Mouse (Mus musculus) heart, postnatal 25 days (tissue): ENCODE measurements around the gene Umad1. TPM values are rescaled to one million over a fixed set of nuclear protein-coding genes. Genes with fewer than 3 reads are reported as not detected.
A peak's percentile ranks its signal among the peaks of the same experiment; 100 is the strongest.

Source experiments
- DNase-seq: peaks from one replicate; pipeline ENCODE4 v3.0.0; 2022; ENCODE audit warnings: low spot score
- intact Hi-C: fragments of 180-260 bp; cut with DNase I; formaldehyde crosslinking; loops from one replicate; pipeline ENCODE4 v1.15.1; 2025
- total RNA-seq, 2 experiments: library from RNA; stranded (reverse); gene quantifications; 2 replicates each; pipeline ENCODE4 v1.2.3; 2021

The Umad1 gene
- total RNA-seq, 2 experiments from 2014 or later, result 9.9 to 12.9 TPM

DNA sequence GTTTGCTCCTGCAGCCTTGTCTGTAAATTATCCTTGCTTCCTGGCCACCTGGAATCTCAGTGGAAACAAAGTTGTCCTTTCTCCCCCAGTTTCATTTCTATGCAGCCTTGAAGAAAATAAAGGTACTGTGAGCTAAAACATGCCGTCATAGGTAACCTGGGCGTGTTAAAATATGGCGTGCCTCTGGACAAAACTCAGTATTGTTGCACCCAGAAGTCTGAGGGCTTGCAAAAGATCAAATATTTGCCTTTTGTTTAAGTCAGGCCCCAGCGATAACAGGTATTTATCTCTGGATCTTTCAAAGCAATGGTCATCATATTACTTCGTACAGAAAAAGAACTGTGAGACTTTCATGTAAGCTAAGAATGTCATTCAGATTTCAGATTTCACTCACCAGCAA, 206.9 kb downstream of the Umad1 start:
- no peak for DNase-seq
- intact Hi-C loops, result no loop called here

DNA sequence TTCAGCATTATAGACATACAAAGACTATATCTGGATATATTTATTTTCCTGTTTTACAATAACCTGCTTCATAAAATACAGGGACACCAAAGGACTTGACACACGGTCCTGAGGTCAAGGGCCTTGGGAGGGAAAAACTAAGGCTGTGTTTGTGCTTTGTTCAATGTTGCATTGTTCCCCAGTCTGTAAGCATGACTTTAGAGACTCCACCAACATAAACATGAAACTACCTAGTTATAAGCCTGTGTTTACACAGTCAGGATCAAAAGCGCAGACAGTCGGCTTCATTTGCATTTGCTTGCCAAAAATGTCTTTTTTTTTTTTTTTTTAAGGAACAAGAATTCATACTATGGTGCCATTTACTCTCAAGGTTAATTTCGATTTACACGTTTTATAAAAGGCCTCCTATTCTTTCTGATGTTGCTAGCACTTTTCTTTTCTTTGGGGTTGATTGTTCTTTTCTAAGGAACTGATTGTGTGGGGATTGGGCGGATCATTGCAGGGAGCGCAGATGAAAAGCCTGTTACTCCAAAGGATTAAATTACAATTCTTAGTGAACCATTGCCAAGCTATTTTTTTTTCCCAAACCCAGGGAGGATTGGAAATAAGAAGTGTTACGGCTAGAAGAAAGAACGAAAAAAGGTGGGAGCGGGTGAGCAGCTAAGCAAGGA, 208.7 kb downstream of the Umad1 start:
- DNase-seq, result no peak

DNA sequence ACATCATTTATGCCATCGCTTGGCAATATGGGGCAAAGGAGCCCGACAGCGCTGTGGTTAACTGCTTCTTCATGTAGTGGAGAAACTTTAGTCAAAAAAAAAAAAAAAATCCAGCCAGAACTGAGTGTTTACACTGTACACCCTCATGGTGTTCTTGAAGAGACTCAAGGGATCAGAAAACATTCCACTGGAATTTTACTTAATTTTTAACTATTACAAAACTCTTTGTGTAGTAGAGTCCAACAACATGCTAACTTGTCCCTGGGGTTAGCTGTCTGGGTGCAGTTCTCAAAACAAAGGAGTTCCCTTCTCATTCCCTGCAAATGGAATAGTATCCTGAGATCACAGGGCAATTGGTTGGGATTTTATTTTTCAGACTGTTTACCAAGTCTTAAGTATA, 210.8 kb downstream of the Umad1 start:
- intact Hi-C loops, result no loop called here

More for the DNA sequence above, 208.7 kb downstream of the Umad1 start:
- intact Hi-C loops, result no loop called here

DNA sequence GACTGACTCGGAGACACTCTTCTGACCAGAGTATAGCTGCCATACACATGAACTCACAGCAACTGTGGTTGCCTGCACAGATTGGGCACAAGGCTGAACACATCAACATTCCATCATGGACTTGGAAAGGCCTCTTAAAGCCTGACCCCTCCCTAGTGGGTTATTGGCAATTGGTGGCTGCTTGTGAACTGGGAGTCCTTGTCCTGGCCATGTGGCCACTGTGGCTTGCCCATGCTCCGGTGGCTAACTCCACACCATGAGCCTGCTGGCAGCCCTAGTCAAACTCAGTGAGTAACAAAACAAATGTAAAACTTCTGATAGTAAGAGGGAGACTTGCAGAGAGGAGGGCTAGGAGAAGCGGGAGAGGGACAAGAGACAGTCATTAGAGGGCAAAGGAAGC, 213.0 kb downstream of the Umad1 start:
- intact Hi-C loops, result no loop called here
- DNase-seq, result no peak

More for the DNA sequence above, 210.8 kb downstream of the Umad1 start:
- no peak for DNase-seq

DNA sequence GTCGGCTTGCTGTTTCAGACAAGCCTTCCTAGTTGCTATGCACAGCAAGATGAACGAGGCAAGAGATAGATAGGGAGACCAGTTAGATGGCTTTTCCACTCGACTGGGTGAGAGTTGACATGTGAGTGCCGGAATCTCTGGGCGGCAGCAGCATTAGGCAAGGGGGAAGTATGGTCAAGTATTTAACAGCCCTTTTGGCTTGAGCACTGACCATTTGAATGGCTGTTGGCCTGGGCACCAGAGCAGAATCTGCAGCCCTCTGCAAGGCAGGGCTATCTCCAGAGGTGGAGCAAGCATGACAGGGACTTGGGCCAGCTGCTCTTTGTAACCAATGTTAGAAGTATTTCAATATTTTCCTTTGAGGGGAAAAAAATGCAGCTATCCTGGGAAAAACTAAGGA, 213.8 kb downstream of the Umad1 start:
- intact Hi-C loops, result no loop called here

DNA sequence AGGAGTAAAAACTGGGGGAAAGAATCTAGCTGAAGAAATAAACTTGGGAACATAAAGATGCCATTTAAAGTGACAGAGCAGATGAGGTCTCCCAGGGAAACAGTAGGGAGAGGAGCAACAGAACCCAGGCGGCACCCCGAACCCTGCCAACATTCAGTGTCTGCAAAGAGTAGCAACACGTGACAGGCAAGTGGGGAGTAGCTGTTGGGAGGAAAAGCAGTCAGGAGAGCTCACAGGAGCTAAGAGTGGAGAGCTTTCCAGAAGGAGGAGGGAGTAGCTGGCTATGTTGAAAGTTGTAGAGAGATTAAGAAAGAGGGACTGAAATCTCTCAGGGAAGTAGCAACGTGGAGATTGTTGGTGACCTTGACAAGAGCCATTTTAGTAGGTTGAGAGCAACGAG, 214.4 kb downstream of the Umad1 start:
- no peak for DNase-seq
- intact Hi-C loops, result no loop called here

More for the DNA sequence above, 213.8 kb downstream of the Umad1 start:
- peak; percentile 30 for DNase-seq

DNA sequence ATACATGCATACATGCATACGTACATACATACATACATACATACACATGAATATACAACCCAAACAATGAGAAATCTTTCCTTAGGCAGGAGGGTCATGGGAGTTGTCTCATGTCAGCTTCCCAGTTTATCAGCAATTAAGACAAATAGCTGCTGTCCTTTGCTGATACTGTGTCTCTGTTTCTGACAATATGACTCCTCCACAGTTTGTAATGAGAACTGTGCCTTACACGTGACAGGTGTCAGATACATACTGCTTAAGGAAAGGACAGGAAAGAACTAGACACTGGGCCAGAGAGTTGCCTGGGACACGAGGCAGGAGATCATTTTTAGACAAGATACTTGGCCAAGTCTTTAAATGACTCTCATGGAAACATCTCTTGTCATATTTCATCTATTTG, 215.2 kb downstream of the Umad1 start:
- DNase-seq, result no peak
- intact Hi-C loops, result no loop called here

DNA sequence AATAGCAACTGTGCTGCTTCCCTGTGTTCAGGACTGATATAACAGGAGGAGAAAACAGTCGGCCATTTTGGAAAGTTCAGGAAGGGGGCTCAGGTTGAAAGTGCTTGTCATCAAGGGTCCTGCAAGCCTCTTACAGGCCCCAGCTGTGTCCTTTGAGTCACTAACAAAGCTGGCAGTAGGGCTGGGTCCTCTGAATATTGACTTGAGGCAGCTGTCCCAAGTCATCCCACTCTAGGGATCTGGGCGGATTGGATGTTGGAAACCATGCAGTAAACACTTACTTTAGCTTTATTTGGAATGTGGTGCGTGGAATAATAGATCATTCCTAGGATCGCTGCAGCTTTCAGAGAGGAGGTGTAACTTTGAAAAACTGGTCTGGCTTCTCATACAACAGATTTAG, 215.7 kb downstream of the Umad1 start:
- intact Hi-C loops, result no loop called here
- no peak for DNase-seq

DNA sequence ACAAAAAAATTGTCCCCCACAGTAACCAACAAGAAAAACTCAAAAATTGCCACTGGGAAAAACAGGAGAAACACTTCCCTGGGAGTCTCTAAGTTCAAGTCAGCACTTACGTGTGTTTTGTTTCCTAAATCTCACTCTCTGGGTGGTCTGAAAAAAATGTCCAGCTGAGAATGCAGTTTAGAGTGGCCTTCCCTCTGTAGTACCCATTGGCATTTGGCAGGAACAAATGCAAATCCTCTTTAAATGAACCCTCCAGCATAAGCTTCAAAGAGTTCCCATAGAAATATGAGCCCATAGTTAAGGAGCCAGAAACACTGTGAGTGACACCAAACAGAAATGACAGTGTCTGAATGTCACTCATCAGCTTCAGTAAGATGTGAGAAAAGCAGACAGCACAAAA, 220.1 kb downstream of the Umad1 start:
- no peak for DNase-seq
- intact Hi-C loops, result no loop called here

DNA sequence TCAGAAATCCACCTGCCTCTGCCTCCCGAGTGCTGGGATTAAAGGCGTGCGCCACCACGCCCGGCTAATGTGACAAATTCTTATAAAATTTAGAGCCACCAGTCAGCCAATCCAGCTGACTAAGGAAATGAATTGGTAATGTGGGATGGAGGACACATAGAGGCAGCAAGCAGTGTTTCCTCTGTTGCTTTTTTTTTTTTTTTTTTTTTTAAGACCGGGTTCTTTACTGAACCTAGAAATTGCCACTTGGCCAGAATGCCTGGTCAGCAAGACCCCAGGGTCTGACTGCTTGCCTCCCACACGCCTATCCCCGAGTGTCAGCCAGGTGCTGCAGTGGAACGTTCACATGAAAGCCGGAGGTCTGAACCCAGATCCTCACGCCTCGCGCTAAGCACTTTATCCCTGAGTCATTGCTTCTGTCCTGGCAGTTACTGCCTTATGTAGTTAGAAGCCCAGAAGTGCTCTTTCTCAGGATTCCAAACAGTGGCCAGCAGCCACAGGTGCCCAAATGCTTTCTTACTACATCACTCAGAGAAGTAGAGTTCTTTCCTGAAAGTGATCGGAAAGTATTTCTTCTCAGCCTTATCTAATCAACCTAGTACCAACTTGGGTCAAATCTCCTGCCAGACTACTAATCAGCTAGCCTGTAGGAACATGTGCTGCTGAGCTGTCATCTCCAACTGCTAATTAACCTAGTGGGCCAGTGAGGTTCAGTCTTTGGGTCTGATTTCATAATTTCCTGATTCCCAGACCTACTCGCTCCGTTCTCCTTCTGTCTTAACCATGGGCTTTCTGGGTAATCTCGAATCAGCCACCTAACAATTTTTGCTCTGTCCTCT, 225.6 kb downstream of the Umad1 start:
- intact Hi-C loops, result no loop called here
- DNase-seq, result no peak

DNA sequence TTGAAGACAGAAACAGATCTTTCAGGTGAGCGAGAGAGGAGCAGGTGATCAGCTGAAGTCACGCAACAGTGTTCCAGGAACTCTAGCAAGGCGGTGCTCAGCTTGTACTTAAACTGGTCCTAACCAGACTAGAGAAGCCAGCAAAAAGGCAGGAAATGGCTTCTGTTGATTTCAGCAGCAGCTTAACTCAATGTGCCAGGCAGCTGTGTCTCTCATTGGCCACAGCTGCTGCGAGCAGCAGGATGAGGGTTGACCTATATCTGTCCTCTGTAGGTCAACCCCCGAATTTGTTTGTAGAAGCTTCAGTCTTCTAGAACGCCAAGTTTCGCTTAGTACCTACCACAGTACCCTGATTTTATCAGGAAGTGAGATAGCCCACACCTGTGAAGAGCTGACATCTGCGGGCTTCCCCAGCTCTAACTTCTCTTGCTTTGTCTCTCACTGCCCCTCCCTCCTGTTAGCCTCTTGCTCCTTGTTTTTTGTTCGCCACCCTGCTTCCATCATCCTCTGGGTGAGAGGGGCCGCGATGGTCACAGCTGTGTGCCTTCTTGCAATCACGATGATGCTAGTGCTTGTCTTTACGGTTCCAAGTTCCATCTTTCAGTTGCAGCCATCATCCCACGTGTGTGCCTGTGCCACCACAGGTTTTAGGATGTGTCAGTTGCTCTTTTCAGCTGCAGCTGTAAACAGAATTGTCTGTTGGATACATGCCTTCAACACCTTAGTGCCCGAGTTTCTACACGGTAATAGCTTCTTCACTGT, 226.5 kb downstream of the Umad1 start:
- intact Hi-C loops, result no loop called here
- DNase-seq, result no peak

DNA sequence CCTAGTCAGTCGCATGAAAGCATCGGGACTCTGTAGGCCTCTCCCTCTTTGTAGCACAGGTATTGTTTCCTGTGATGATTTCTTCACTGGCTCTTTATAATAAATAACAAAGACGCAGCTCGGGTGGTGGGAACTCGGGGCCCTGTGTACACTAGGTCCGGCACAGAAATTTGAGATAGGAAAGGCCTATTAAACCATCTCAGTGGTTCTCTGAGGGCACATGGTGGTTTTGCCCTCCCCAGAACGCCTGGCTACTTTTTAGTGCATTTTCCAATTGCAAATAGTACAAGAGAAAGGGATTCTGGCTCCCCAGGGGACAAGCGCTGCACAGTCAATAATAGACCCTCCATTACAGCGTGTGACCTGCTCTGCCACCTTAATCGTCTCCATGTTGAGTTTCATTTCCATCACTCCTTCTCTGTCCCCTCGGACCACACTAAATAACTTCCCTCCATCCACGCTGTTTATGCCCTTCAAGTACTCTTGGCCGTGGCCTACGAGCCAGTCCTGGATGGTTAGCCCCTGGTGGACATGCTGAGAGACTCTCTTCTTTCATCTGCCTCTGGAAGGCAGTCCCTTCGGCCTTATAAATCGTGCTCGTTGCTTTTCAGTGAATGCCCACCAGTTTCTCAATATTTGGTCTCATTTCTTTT, 227.4 kb downstream of the Umad1 start:
- no peak for DNase-seq
- intact Hi-C loops, result no loop called here

DNA sequence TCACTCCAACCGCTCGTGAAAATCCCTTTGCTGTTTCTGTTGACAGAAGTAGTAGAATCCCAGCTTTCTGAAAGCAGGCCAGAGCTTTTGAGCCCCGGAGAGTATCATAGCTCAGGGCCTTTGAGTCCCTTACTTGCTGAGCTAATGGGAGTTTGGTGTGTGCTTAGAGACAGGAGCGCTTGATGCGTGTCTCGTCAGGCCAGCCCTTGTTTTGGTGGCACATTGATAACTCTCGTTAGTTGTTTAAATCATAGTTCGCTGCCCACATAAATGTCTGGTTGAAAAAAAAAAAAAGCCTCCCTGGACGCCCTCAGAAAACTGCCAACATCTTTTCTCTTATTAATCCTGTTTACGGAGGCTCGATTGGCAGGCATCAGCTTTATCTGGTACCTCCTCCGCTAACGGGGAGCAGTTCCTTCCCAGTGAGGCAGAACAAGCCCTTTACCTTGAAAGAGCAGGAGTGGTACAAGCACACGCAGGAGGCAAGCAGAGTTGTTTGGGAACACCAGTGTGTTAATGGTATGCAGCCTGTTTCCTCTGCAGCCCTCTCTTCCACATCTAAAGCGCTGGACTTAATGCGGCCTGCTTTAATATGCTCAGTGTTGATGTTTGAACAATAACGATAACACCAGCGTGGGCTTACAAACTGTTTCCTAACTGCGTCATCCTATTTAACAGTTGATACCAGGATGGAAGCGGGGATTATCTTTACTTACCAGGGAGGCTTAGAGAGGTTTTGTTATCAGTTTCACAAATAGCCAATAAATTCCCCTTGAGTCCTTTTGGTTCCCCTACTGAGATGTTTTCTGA, 228.2 kb downstream of the Umad1 start:
- intact Hi-C loops, result no loop called here
- DNase-seq, result no peak

DNA sequence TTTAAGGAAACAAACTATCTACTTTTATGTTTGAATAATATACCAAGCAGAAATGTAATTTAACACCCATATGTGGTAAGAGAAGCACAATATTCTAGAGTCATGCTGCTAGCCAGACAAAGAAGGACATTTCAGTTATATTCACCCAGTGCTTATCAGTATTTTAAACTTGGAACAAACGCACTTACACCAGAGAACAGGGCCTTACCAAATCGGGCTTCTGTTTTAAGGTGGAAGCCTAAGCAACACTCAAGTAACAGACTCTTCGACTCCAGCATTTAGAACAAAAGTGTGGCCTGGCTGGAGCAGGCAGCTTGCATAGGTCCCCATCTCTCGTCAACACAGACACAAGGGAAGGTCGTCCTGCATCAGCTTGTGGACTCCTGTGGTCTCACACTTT, 229.2 kb downstream of the Umad1 start:
- DNase-seq, result no peak
- intact Hi-C loops, result no loop called here

DNA sequence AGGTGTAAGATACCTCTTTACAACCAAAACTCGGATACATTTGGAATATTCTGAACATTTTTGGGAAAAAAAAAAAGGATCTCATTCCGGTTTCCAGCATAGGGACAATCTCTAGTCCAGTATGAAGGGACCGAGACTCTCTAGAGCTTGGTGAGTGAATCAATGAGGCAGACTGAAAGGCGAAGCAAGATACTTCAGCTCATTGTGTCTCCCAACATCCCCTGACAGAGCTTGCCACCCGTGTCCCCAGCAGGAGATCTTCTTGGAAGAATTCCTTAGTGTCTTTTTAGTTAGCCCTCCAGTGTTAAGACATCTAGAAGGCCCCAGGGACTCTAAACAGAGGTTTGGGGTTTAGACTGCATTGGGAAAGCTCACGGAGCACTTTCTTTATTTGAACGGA, 230.2 kb downstream of the Umad1 start:
- intact Hi-C loops, result no loop called here
- no peak for DNase-seq

DNA sequence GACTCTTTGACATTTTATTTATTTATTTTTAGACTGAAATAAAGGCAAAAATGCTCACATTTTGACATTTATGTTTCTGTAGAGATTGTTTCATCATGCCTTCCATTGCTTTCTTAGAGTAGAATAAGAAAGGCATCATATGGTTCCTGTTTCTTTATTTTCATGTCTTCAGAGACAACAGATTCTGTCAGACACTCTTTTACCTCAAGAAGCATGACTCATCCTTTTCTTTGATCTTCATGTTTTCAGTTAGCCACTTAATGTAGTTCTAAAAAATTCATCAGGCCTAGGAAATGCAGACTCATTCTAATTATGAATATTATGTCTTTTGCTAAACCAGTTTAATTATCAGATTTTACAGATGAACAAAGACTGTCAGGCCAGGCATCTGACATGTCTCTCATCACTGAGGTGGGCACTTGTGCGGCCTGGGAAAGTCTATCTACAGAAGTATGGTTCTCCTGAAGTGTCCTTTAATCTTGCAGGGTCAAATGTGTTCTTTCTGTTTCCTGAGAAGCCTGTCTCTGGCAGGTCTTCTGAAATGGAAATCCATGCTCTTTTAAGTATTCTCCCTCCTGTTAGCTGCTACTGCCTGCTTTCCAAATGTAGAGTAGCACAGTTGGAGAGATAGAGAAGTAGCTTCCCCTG, 231.0 kb downstream of the Umad1 start:
- intact Hi-C loops, result no loop called here
- DNase-seq, result no peak

DNA sequence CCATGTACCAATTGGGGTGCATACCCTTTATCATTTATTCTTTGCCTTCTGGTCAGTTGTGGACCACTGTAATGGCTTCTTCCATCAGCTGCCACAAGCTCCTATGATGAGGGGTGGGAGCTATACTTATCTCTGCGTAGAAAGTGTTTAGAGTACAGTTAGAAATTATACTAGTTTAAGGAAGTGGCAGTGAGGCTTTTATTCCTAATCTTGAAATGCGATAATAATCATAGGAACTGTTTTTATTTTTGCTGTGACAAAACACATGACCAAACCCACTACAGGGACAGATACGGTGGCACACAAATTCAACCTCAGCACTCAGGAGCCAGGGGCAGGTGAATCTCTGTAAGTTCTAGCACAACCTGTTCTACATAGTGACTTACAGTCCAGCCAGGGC, 233.2 kb downstream of the Umad1 start:
- intact Hi-C loops, result no loop called here
- DNase-seq, result no peak

DNA sequence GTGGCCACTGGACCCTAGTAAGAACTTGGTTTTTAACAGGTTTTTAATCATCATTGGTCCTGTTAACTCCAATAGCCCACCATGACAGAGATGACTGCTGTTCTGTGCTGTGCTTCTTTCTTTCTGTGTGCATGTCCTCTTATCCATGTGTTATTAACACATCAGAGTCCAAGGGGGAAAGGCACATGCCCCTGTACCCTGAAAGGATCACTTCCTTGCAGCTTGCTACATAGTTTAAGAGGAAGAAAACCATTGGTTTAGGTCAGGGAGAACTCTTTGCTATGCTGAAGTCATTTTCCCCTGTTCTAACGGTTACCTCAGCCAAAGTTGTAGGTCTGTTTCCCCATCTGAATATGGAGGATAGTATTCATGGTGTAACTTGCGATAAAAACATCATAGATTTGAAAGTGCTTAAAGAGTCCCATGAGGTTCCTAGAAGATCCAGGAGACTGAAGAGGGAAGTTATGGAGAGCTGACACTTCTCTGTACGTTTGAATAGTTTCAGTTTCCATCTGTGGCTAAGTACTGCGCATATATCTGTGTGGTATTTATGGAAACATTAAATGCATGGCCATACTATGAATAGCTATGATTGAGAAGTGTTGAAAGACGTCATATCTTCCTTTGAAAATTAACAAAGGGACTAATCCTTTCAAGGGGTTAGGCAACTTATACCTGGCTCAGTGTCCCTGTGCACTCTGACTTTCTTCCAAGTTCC, 236.2 kb downstream of the Umad1 start:
- intact Hi-C loops, result no loop called here

More for the DNA sequence above, 236.2 kb downstream of the Umad1 start:
- DNase-seq, result no peak
